Mouse (Mus musculus) gastrocnemius, adult 18-20 months (tissue): ENCODE results near the gene P4ha2. TPM values are rescaled to one million over a fixed set of nuclear protein-coding genes. Genes with fewer than 3 reads are reported as not detected.
"Not testable (repeated sequence)": the region's sequence is repeated elsewhere in the genome, so short reads cannot be mapped to it uniquely, and the experiment has no call there.

Experiments
- DNase-seq: peaks from one replicate; pipeline ENCODE4 v3.0.0; 2021; ENCODE audit warnings: low spot score
- total RNA-seq, 2 experiments: library from RNA; stranded (reverse); gene quantifications; 2 replicates each; pipeline ENCODE4 v1.2.3; 2021

Gene P4ha2
- total RNA-seq, 2 experiments from 2014 or later: 31.9 to 38.1 TPM

DNA sequence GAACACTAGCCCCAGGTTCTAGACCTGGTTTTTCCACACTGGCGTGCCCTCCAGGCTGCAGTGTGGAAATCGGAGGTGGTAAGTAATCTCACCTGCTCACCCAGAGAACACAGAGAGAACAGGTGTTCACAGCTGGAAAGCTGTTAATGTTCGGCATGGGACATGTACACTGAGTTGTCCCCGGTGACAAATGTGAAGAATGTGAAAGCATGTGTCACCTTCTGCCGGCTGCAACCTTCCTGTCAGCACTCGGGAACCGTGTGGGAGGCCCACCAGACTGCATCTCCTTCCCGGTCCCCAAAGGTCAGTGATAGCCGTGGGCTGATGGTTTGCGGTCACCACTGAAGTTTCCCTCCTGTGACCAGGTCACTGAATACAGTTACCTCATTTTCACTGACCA is 32.4 kb downstream of the P4ha2 start:
- DNase-seq: no peak

DNA sequence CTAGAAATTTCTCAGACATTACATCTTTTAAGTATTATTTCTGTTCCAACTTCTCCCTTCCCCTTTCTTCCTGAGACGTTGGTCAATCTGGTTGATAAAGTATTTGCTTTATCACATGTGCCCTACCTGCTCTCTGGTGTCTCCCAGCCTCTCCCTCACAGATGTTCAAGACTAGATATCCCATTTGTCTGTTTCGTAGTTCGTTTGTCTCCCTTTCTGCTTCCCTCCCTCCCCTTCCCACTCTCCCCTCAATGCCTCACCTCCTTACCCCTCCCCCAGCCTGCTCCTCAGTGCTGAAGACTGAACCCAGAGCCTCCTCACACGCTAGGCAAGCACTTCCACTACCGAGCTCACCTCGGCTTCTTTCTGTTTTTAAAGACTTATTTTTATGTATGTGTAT is 35.0 kb downstream of the P4ha2 start:
- no peak for DNase-seq

DNA sequence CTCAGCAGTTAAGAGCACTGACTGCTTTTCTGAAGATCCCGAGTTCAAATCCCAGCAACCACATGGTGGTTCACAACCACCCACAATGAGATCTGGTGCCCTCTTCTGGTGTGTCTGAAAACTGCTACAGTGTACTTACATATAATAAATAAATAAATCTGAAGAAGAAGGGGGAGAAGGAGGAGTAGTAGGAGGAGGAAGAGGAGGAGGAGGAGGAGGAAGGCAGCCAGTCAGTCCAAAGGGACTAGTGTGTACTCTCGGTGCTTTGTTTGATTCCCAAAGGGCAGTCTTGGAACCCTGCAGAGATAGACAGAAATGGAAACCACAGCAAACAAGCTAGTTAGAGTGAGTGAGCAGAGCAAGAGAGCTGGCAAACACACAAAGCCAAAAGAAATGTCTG is 40.3 kb downstream of the P4ha2 start:
- DNase-seq: not testable (repeated sequence)

GRCm38 (mm10) chr11:54141200-54141971 is 41.5 kb downstream of the P4ha2 start:
- DNase-seq: no peak

- DNase-seq: peak; percentile 82
Observed at GRCm38 (mm10) chr11:54144886-54145285, 45.0 kb downstream of the P4ha2 start.

DNA sequence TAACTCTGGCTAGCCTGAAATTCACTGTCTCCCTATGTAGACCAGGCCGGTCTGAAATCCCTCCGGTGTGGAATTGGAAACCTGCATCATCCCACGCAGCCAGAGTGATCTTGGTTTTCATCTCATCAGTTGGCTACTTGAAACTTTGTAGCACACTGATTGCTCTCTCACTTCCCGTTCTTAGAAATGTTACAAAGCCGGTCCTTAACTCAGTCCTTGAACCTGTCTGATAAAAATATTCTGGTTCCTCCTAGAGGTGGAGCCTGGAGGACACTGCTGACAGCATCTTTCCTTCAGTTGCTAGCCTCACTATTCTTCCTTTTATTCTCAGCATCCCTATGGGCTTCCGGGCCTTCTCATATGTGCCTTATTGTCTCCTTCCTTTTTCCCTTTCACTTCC is 46.1 kb downstream of the P4ha2 start:
- DNase-seq: no peak

DNA sequence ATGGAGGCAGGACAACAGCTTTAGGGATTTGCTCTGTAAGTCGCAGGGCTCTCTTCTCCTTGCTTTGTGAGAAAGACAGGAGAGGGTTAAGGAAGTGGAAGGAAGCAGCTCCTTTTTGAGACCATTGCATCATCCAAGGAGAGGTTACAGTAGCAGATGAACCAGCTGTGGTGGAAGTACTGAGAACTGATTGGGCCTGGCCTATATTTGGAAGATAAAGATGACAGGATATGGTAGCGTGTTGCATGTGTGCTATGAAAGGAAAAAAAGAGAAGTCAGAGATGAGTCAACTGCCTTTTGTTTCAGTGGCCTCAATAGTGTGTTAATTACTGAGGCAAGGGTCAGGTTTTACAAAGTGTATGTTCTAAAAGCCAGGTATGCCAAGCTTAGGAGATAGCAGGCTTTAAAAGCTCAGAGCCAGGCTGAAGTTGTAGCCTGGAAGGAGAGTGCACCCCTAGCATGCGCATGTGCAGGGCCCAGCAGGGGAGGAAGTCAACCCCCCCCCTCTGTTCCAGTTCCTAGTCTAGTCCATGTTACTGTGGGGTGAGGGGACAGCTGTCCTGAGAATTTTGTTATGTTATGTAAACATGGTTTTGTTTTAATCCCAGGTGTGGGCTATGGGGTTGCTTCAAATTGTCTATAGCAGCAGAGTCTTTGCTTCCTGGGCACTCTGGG is 50.0 kb downstream of the P4ha2 start:
- DNase-seq: no peak

DNA sequence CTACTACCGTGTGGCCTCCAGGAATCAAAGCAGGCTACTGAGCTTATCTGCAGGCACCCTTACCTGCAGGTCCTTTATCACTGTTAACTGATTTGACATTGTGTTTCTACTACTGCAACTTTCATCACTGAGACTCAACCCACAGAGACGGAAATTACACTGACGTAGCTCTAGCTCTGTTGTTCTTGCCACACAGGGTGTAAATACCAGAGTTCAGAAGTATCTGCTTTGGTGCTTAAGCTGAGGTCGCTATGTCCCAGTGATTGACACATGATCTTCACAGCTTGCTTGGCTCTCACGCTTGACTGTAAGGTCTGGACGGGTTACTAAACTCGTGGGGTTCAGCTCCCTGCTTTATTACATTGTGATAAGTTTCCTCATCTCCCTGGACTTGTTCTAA is 51.2 kb downstream of the P4ha2 start:
- DNase-seq: peak; percentile 47

- DNase-seq: no peak
Observed at GRCm38 (mm10) chr11:54152957-54153356, 53.1 kb downstream of the P4ha2 start.

- peak; percentile 42 for DNase-seq
Observed at GRCm38 (mm10) chr11:54155864-54156263, 56.0 kb downstream of the P4ha2 start.

GRCm38 (mm10) chr11:54156504-54156903 is 56.6 kb downstream of the P4ha2 start:
- DNase-seq: no peak

DNA sequence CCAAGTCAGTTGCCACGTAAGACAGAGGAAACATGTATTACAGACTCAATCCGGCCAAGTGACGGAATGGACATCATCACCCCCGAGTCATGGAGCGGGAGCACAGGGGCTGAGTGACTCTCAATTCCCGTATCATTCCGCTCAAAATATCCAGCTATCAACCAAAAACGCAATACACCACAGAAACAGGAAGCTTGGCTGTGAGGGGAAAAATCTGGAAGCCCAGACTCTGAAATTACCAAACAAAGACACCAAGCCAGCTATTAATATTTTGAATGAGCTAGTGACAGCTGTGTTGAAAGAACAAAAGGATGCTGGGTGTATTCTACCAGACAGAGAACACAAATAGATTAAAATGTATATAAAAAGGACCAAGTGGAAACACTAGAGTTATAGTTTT is 57.7 kb downstream of the P4ha2 start:
- no peak for DNase-seq

GRCm38 (mm10) chr11:54160435-54160834 is 60.5 kb downstream of the P4ha2 start:
- DNase-seq: no peak

DNA sequence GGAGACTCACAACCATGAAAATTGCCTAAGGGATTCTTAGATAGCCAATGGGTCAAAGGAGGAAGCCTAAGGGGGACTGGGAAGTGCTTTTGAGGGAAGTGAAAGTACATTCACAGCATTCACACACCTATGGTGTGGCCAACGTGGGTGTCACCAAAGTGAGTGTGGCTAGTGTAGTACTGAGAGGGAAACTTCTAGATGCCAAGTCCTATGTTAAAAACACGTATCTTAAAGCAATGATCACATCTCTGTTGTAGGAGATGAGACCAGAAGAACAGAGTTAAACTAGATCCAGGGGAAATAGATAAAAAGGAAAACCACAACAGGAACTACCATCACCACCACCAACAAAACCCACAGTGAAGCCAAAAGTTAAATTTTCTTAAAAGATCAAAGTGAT is 61.0 kb downstream of the P4ha2 start:
- no peak for DNase-seq

DNA sequence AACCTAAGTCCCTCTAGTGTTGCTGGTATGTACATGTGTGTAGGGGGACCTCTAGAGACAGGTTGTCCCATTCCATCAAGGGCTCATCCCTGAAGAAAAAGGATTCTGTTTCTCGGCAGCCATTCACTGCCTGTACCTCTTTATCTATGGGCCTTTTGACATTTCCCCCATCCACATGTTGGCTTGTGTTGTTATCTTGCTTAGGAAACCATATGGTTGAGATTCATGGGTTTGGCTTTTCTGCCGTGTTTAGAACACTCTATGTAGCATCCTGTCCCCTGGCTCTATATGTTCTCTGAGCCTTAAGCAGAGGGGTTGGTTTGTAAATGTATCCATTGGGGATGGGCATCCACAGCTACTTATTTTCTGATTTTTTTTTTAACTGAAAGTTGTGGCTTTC is 61.6 kb downstream of the P4ha2 start:
- DNase-seq: no peak

DNA sequence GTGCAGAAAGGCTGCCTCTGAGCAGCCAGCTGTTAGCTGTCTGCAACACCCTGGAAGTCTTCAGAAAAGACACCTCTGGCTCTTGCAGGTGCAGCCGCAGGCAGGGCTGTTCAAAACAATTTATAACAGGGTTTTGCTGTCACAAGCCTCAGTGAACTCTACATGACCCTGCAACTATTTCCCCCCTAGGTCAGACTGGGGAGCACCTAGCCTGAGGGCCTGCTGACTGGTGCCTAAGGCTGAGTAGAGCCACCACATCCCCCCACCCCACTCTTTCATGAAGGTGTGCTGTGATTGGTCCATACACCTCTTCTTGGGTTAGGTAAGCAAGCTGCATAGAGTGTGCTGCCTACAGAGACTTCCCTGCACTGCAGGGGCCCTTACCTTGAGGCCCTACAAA is 63.1 kb downstream of the P4ha2 start:
- no peak for DNase-seq

- DNase-seq: no peak
Observed at GRCm38 (mm10) chr11:54169432-54170295, 69.8 kb downstream of the P4ha2 start.

DNA sequence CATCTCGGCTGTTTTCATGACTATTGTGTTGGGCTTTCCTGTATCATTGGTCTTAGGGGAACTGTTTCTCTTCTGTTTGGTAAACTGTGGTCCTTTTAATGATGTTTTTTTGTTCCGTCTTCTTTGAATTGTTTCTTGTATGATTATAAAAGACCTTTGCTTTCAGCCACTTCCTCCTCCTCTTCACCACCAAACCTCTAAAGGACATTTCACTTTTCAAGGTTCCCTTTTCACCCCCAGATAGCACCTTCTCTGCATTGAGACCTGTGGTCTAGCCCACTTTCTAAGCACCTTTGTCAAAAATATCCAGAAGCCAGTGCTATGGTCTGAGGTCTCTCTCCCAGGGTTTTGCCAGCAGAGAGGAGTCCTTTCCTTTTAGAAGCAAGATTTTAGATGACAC is 71.3 kb downstream of the P4ha2 start:
- DNase-seq: no peak

- DNase-seq: no peak
Observed at GRCm38 (mm10) chr11:54174226-54174625, 74.3 kb downstream of the P4ha2 start.

DNA sequence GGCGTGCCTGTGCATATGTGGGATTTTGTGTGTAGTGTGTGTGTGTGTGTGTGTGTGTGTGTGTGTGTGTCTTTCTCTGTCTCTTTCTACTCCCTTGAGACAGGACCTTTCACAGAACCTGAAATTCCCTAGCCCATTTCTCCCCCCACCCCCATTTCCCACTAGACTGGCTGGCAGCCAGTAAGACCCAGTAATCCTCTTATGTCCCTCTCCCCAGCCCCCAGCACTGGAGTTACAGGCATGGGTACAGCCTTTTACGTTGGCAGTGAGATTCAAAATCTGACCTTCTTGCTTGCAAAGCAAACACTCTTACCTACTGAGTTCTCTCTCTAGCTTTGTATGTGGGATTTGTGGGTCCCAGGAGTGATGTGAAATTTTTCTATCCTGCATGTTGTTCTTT is 75.0 kb downstream of the P4ha2 start:
- DNase-seq: no peak
